Mouse (Mus musculus) testis, adult 2 months (tissue): ENCODE measurements at regions not wholly inside any gene's neighbourhood (a gene's known extent, or its start where the extent isn't known, plus 50 kb on each side); places are given as distances from the start of the nearest gene placed in this dataset.

Source experiments
- CTCF ChIP-seq: fragments of 200-500 bp; IDR thresholded peaks from 2 replicates; pipeline ENCODE4 v1.5.1; 2012; ENCODE audit warnings: low read depth, mild to moderate bottlenecking, inconsistent platforms, low read length, moderate library complexity; ENCODE audit not compliant: control insufficient read depth, insufficient read depth, insufficient replicate concordance
- POLR2A ChIP-seq: fragments of 200-500 bp; IDR thresholded peaks from 2 replicates; pipeline ENCODE4 v1.6.1; 2012; ENCODE audit warnings: low read depth, mild to moderate bottlenecking, inconsistent platforms, low read length, moderate library complexity; ENCODE audit not compliant: control insufficient read depth

DNA sequence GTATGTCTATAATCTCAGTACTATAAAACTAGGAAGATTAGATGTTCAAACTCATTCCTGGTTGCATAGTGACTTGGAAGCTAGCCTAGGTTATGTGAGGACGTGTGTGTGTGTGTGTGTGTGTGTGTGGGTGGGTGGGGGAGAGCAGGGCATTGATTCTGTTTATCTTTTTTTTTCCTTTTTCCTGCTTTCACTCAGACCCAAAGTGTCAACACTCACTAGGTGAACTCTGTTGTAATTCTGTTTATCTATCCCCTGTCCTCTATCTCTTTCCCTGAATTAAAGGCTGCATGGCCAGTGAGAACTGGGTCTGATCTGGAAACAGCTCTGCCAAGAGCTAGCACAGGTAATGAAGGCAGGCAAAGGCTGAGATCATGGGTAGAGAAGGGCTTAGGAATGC lies 50.9 kb upstream of the Tle3 start:
- no peak for TF ChIP-seq POLR2A
- TF ChIP-seq CTCF: no peak
